Mouse (Mus musculus): ENCODE results near the gene Foxm1. TPM values are rescaled to one million over a fixed set of nuclear protein-coding genes. Genes with fewer than 3 reads are reported as not detected.

Foxm1 gene
- total RNA-seq, 1 experiment: 24.1 TPM

DNA sequence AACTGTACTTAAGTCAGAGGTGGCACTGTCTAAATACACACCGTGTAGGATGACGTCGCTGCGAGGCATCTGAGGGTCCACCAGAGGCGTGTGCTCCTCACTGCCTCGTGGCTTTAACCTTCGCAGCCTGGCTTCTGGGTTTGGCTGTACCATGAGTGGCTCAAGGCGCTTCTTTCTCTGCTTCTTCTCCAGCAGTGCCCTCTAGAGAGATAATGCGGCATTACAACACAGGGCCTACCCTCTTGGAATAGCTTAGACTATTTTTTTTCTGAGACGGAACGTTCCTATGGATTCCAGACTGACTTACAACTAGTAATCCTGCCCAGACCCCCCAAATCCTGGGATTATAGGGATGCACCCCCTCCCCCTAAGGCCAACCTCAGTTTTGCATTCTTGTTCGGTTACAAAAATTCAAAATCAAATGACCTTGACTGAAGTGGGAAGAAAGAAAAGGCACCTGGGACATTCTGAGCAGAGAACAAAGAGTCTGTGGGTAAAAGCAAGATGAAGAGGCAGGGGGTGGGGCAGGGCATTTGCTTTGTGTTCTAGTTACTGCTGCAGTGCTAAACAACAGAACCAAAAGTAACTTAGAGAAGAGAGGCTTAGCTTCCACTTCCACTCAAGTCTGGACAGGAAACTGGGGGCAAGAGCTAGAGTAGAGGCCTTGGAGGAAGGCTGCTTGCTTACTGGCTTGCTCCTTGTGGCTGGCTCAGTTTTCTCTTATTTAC lies 28.2 kb upstream of the Foxm1 start:
- Histone ChIP-seq H3K9ac (ENCODE audit: insufficient read depth, low read depth, low read length, poor library complexity, severe bottlenecking) (no peak overlapping the region), H3K4me1 (ENCODE audit: control insufficient read depth in 2 of 2, insufficient read depth in 2 of 2, low read length in 2 of 2, poor library complexity in 1 of 2) (peaks cover 9 to 19% of the 10 kb centered on the region in 2 experiments; a peak in 3 of 4 replicates), H3K9me3 (ENCODE audit: control insufficient read depth, insufficient read depth, low read depth, low read length) (no peaks in the 10 kb centered on the region), H3K4me3 (ENCODE audit: insufficient read depth in 1 of 2, low read depth in 1 of 2, low read length in 2 of 2, poor library complexity in 1 of 2, severe bottlenecking in 1 of 2) (peak overlapping the region in 1 of 2 experiments; percentile 13; a peak in 1 of 4 replicates), H3K27ac (ENCODE audit: insufficient read depth, low read depth, low read length, poor library complexity, severe bottlenecking) (peak overlapping the region; percentile 41), H3K36me3 (ENCODE audit: control insufficient read depth, insufficient read depth, low read length, poor library complexity, severe bottlenecking) (peaks cover 7% of the 10 kb centered on the region; the same call in 1 of the 2 replicates)
- in situ Hi-C loops (cut with MboI; ENCODE audit: low sequenced_read_pairs in 2 of 2, unreplicated experiment in 2 of 2): no loop called here
- TF ChIP-seq HCFC1 (IDR thresholded peaks at IDR 0.05; ENCODE audit: borderline replicate concordance, insufficient read depth, low read length) (0 out of 2 replicates have a peak, but pooled peaks have one; percentile 22), MAFK (IDR thresholded peaks at IDR 0.05; ENCODE audit: insufficient read depth, low read depth, low read length) (no peak), ZNF384 (IDR thresholded peaks at IDR 0.05; ENCODE audit: low read depth, low read length) (peak; percentile 74)
- peak; percentile 94 for DNase-seq (ENCODE audit: low read depth, low spot score)

DNA sequence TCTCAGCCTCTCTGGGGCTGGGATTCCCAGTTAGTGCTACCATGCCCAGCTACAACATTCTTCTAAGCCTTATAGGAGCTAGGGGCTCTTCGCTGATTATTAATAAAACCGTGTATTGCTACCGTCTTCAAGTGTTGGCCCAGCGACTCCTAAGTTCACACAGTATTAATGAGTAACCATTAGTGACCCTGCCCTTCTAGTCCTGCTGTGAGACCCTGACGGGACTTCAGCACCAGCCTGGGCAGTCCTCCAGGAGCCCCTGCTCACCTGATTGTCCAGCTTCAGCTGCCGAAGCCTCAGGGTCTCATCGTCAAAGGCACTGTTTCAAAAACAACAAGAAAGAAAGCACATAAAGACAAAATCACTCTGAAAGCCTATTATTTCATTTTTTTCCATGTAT lies 25.3 kb upstream of the Foxm1 start:
- Histone ChIP-seq H3K27ac (ENCODE audit: insufficient read depth, low read depth, low read length, poor library complexity, severe bottlenecking) (no peak overlapping the region), H3K9ac (ENCODE audit: insufficient read depth, low read depth, low read length, poor library complexity, severe bottlenecking) (no peak overlapping the region), H3K4me3 (ENCODE audit: insufficient read depth in 1 of 2, low read depth in 1 of 2, low read length in 2 of 2, poor library complexity in 1 of 2, severe bottlenecking in 1 of 2) (no peak overlapping the region), H3K4me1 (ENCODE audit: control insufficient read depth in 2 of 2, insufficient read depth in 2 of 2, low read length in 2 of 2, poor library complexity in 1 of 2) (peaks cover 12 to 26% of the 10 kb centered on the region in 2 experiments; a peak in 3 of 4 replicates), H3K36me3 (ENCODE audit: control insufficient read depth, insufficient read depth, low read length, poor library complexity, severe bottlenecking) (peaks cover 3% of the 10 kb centered on the region; the same call in 1 of the 2 replicates), H3K9me3 (ENCODE audit: control insufficient read depth, insufficient read depth, low read depth, low read length) (no peaks in the 10 kb centered on the region)
- in situ Hi-C loops (cut with MboI; ENCODE audit: low sequenced_read_pairs in 2 of 2, unreplicated experiment in 2 of 2): no loop called here
- TF ChIP-seq ZNF384 (IDR thresholded peaks at IDR 0.05; ENCODE audit: low read depth, low read length) (no peak), HCFC1 (IDR thresholded peaks at IDR 0.05; ENCODE audit: borderline replicate concordance, insufficient read depth, low read length) (no peak), CHD2 (IDR thresholded peaks at IDR 0.05; ENCODE audit: low read depth, low read length) (no peak), MAFK (IDR thresholded peaks at IDR 0.05; ENCODE audit: insufficient read depth, low read depth, low read length) (no peak), ZC3H11A (IDR thresholded peaks at IDR 0.05; ENCODE audit: borderline replicate concordance, low read depth, low read length) (no peak)
- no peak for DNase-seq (ENCODE audit: low read depth, low spot score)

DNA sequence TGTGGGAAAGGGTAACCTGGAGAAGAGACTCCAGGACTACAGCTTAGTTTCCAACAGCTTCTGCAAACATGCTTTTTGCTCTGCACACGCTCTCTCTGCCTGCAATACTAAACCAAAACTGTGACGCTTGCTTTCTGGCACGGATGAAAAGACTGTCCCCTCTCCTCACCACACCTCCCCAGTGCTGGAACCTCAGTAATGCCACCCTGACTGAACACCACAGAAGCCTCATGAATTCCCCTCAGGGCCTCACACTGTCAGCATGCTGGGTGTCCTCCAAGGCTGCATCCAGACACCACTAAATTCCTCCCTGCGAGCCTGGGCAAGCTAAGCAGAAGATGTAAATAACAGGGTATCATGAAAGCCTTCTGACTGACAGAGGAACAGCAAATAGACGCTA lies 23.9 kb upstream of the Foxm1 start:
- no peak overlapping the region for H3K9ac ChIP-seq (ENCODE audit: insufficient read depth, low read depth, low read length, poor library complexity, severe bottlenecking)
- H3K36me3 ChIP-seq (ENCODE audit: control insufficient read depth, insufficient read depth, low read length, poor library complexity, severe bottlenecking): no peaks in the 10 kb centered on the region
- in situ Hi-C loops (cut with MboI; ENCODE audit: low sequenced_read_pairs in 2 of 2, unreplicated experiment in 2 of 2): no loop called here
- H3K9me3 ChIP-seq (ENCODE audit: control insufficient read depth, insufficient read depth, low read depth, low read length): no peaks in the 10 kb centered on the region
- no peak for DNase-seq (ENCODE audit: low read depth, low spot score)
- TF ChIP-seq ZC3H11A (IDR thresholded peaks at IDR 0.05; ENCODE audit: borderline replicate concordance, low read depth, low read length) (no peak), ZNF384 (IDR thresholded peaks at IDR 0.05; ENCODE audit: low read depth, low read length) (no peak), HCFC1 (IDR thresholded peaks at IDR 0.05; ENCODE audit: borderline replicate concordance, insufficient read depth, low read length) (no peak), CHD2 (IDR thresholded peaks at IDR 0.05; ENCODE audit: low read depth, low read length) (no peak), MAFK (IDR thresholded peaks at IDR 0.05; ENCODE audit: insufficient read depth, low read depth, low read length) (no peak)
- no peak overlapping the region for H3K4me3 ChIP-seq (ENCODE audit: insufficient read depth in 1 of 2, low read depth in 1 of 2, low read length in 2 of 2, poor library complexity in 1 of 2, severe bottlenecking in 1 of 2)
- peaks cover 6 to 20% of the 10 kb centered on the region in 2 experiments; a peak in 2 of 4 replicates for H3K4me1 ChIP-seq (ENCODE audit: control insufficient read depth in 2 of 2, insufficient read depth in 2 of 2, low read length in 2 of 2, poor library complexity in 1 of 2)
- no peak overlapping the region for H3K27ac ChIP-seq (ENCODE audit: insufficient read depth, low read depth, low read length, poor library complexity, severe bottlenecking)

DNA sequence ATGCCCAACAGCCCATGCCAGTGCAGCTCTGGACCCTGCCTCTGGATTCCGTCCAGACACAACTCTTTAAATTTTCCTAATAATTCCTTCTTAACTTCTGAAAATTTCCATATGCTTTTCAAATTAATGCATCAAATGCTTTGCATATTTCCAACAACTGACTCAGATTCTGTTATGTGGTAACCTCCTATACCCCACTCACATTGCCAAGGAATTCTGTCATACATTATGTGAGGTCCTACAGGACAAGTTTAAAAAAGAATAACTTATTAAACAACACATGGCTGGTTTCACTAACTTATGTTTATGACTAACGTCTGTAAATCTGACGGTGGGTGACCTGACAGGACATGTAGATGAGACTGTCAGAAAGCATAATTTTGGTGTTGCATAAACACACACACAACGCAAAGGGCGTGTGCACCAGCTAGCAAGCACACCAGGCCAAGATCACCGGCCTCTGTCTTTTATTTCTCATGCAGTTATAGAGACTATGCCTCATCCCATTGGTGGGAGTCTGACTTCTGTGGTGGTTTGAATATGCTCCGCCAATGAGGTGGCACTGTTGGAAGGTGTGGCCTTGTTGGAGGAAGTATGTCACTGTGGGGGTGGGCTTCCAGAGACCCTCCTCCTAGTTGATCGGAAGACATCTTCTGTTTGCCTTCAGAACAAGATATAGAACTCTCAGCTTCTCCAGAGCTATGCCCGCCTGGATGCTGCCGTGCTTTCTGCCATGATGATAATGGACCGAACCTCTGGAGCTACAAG lies 20.6 kb upstream of the Foxm1 start:
- in situ Hi-C loops (cut with MboI; ENCODE audit: low sequenced_read_pairs in 2 of 2, unreplicated experiment in 2 of 2): no loop called here
- Histone ChIP-seq H3K4me1 (ENCODE audit: control insufficient read depth in 2 of 2, insufficient read depth in 2 of 2, low read length in 2 of 2, poor library complexity in 1 of 2) (peaks cover 3 to 14% of the 10 kb centered on the region in 2 experiments; a peak in 2 of 4 replicates), H3K9me3 (ENCODE audit: control insufficient read depth, insufficient read depth, low read depth, low read length) (no peaks in the 10 kb centered on the region), H3K36me3 (ENCODE audit: control insufficient read depth, insufficient read depth, low read length, poor library complexity, severe bottlenecking) (no peaks in the 10 kb centered on the region), H3K4me3 (ENCODE audit: insufficient read depth in 1 of 2, low read depth in 1 of 2, low read length in 2 of 2, poor library complexity in 1 of 2, severe bottlenecking in 1 of 2) (no peak overlapping the region), H3K27ac (ENCODE audit: insufficient read depth, low read depth, low read length, poor library complexity, severe bottlenecking) (no peak overlapping the region), H3K9ac (ENCODE audit: insufficient read depth, low read depth, low read length, poor library complexity, severe bottlenecking) (no peak overlapping the region)
- no peak for DNase-seq (ENCODE audit: low read depth, low spot score)
- TF ChIP-seq ZNF384 (IDR thresholded peaks at IDR 0.05; ENCODE audit: low read depth, low read length) (no peak), MAFK (IDR thresholded peaks at IDR 0.05; ENCODE audit: insufficient read depth, low read depth, low read length) (no peak), ZC3H11A (IDR thresholded peaks at IDR 0.05; ENCODE audit: borderline replicate concordance, low read depth, low read length) (no peak), CHD2 (IDR thresholded peaks at IDR 0.05; ENCODE audit: low read depth, low read length) (no peak), HCFC1 (IDR thresholded peaks at IDR 0.05; ENCODE audit: borderline replicate concordance, insufficient read depth, low read length) (no peak)
